Mouse (Mus musculus) heart, embryonic 11.5 days (tissue): Measurements from ENCODE around the gene Ell3. TPM values are rescaled to one million over a fixed set of nuclear protein-coding genes. Genes with fewer than 3 reads are reported as not detected.

Source experiments
- ATAC-seq: fragments of 200-750 bp; cut with Nextera tagmentation; replicated peaks from 2 replicates; pipeline ENCODE4 v1.8.0; 2017; ENCODE audit warnings: moderate library complexity; ENCODE audit not compliant: insufficient number of reproducible peaks, low FRiP score, low TSS enrichment
- H3K27ac ChIP-seq: fragments of 300-500 bp; sonication (generic); 2 replicates; pipeline ENCODE4 v1.5.1; 2014; ENCODE audit warnings: mild to moderate bottlenecking, low read depth, low read length
- H3K27me3 ChIP-seq: fragments of 300-500 bp; sonication (generic); 2 replicates; pipeline ENCODE4 v1.6.1; 2014; ENCODE audit warnings: mild to moderate bottlenecking, low read length, mixed read lengths; ENCODE audit not compliant: control insufficient read depth, insufficient read depth
- H3K36me3 ChIP-seq: fragments of 300-500 bp; sonication (generic); 2 replicates; pipeline ENCODE4 v1.6.1; 2014; ENCODE audit warnings: mild to moderate bottlenecking, low read length, moderate library complexity, mixed read lengths; ENCODE audit not compliant: control insufficient read depth, insufficient read depth
- H3K4me1 ChIP-seq: fragments of 300-500 bp; sonication (generic); 2 replicates; pipeline ENCODE4 v1.6.1; 2014; ENCODE audit warnings: low read length; ENCODE audit not compliant: control insufficient read depth, insufficient read depth
- H3K4me2 ChIP-seq: fragments of 300-500 bp; sonication (generic); 2 replicates; pipeline ENCODE4 v1.6.1; 2014; ENCODE audit warnings: mild to moderate bottlenecking, moderate library complexity
- H3K4me3 ChIP-seq: fragments of 300-500 bp; sonication (generic); 2 replicates; pipeline ENCODE4 v1.5.1; 2014; ENCODE audit warnings: low read depth, low read length
- H3K9ac ChIP-seq: fragments of 300-500 bp; sonication (generic); 2 replicates; pipeline ENCODE4 v1.6.1; 2014; ENCODE audit warnings: mild to moderate bottlenecking, low read depth, low read length, moderate library complexity
- H3K9me3 ChIP-seq: fragments of 300-500 bp; sonication (generic); replicated peaks from 2 replicates; pipeline ENCODE4 v1.6.1; 2016; ENCODE audit warnings: low read length; ENCODE audit not compliant: control insufficient read depth
- WGBS: fragments of 180-500 bp; shearing (Covaris S2); extraction: QIAGEN DNeasy Blood & Tissue Kit; methylation state at CpG from one replicate; pipeline ENCODE4 v1.1.7; 2014; ENCODE audit not compliant: insufficient replicate concordance; 5-methylcytosine and 5-hydroxymethylcytosine counted together
- polyA plus RNA-seq: library from polyadenylated mRNA; unstranded; fragments of >200 nt; fragmentation: Nextera tagmentation; extraction: Ambion mirVana; gene quantifications from 2 replicates; pipeline ENCODE4 v1.2.1, GENCODE M21; 2014

Ell3 gene
- polyA plus RNA-seq, 1 experiment from 2014 or later = 2.4 TPM

DNA sequence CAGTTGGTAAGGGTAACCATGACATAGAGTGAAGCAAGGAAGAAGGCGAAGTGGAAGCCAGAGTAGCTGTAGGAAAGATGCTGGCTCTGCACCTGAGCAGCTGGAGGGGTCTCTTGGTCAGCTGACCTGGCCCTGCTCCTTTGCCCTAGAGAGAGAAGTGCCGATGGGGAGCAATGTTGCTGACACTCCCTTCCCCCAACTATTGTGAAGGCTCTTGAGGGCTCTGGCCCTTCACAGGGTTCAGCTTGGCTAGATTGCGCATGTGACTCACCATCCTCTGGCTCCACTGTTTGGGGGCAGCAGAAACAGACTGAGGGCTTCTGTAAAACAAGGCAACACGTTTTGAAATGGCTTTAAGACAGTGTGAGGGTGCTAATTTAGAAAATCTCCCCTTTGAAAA lies 8.3 kb upstream of the Ell3 start:
- Histone ChIP-seq H3K9ac (no peak overlapping the region), H3K4me1 (peaks cover 23% of the 10 kb centered on the region), H3K27ac (peak overlapping the region; percentile 84; the same call in 1 of the 2 replicates), H3K27me3 (no peaks in the 10 kb centered on the region), H3K36me3 (peaks cover 11% of the 10 kb centered on the region; the same call in 1 of the 2 replicates), H3K9me3 (no peaks in the 10 kb centered on the region), H3K4me3 (no peak overlapping the region), H3K4me2 (no peak overlapping the region)
- no peak for ATAC-seq
- 58% methylated on average over 4 of the region's 4 CpGs for WGBS

- Histone ChIP-seq H3K27ac (peak overlapping the region; percentile 91), H3K36me3 (peaks cover 11% of the 10 kb centered on the region; the same call in 1 of the 2 replicates), H3K4me3 (peak overlapping the region; percentile 100), H3K9ac (peak overlapping the region; percentile 99), H3K9me3 (no peaks in the 10 kb centered on the region), H3K4me2 (peak overlapping the region; percentile 96), H3K4me1 (peaks cover 23% of the 10 kb centered on the region), H3K27me3 (no peaks in the 10 kb centered on the region)
- WGBS = 3% methylated on average over 7 of the region's 7 CpGs
- no peak for ATAC-seq
Measured at GRCm38 (mm10) chr2:121450093-121450492, 6.0 kb upstream of the Ell3 start.

DNA sequence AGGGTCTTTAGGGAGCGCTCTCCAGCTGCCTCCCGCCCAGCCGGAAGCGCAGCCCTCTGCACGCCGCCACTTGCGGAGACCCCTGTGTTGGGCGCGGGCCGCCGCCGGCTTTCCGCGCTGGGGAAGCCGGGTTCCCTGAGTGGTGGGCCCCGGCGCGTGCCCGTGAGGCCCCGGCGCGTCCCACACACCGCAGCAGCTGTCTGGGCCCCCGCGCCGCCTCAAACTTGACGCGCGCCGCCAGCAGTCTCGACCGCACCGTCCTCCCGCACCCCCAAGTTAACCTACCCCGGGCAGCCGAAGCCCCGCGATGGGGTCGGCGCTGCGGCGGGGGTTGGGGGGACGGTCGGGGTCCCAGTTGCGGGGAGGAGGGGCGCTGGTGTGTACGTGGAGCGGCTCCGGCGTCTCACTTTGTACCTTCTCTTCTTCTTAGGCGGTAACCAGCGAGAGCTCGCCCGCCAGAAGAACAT lies 5.5 kb upstream of the Ell3 start:
- Histone ChIP-seq H3K27ac (peak overlapping the region; percentile 91), H3K4me3 (peak overlapping the region; percentile 100), H3K9me3 (no peaks in the 10 kb centered on the region), H3K9ac (peak overlapping the region; percentile 99), H3K27me3 (no peaks in the 10 kb centered on the region), H3K4me1 (peaks cover 23% of the 10 kb centered on the region), H3K4me2 (peak overlapping the region; percentile 96), H3K36me3 (peaks cover 11% of the 10 kb centered on the region; the same call in 1 of the 2 replicates)
- ATAC-seq = peak; percentile 23
- WGBS = under 1% methylated on average over 53 of the region's 54 CpGs

DNA sequence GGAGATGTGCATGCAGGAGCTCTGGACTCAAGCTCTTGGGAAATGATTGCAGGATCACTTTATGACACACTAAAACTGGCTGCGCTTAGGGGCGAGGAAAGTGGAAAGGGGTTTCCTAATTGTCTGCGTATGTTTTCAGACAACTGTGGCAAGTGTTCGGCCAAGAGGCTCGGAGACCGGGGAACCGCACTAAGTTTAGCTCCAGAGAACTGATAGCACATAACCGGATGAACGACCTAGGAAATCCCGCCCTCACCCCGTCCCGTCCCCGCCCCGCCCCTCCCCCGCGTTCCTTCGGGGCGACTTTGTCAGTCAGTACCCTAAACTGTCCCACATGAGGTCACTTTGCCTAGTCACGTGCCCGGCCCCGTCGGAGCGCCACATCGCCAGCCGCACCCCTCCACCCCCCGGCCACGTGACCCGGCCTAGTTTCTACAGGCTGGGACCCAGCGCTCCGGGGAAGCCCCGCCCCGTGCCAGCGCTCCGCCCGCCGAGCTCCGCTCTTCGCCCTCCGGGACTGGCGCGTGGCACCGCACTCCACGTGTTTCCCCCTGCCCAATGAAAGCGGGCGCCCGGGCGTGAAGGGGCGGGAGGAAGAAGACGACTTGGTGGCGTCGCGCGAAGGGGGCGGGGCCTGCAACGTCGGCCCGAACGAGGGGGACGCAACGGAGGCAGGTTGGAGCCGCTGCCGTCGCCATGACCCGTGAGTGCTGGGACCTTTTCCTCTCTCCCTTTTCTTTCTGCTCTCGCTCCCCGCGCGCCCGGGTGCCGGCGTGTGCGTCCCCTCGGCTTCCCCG lies 4.9 kb upstream of the Ell3 start, which contains the start of gene Serf2:
TSS of gene Serf2 (plus strand) at position 457 of the 797 bp plus-strand sequence.
- ATAC-seq = peak; percentile 98
- H3K27me3 ChIP-seq = no peaks in the 10 kb centered on the region
- peaks cover 23% of the 10 kb centered on the region for H3K4me1 ChIP-seq
- H3K9me3 ChIP-seq = no peaks in the 10 kb centered on the region
- peak within 1 kb of the TSS; percentile 99 for H3K9ac ChIP-seq
- H3K4me2 ChIP-seq = peak within 1 kb of the TSS; percentile 96
- peak within 1 kb of the TSS; percentile 100 for H3K4me3 ChIP-seq
- WGBS = under 1% methylated on average over 70 of the region's 74 CpGs
- peaks cover 9% of the 10 kb centered on the region; the same call in 1 of the 2 replicates for H3K36me3 ChIP-seq
- H3K27ac ChIP-seq = peak within 1 kb of the TSS; percentile 91

- Histone ChIP-seq H3K9ac (peak overlapping the region; percentile 64), H3K4me1 (peaks cover 20% of the 10 kb centered on the region), H3K9me3 (no peaks in the 10 kb centered on the region), H3K4me2 (peak overlapping the region; percentile 69), H3K36me3 (peaks cover 4% of the 10 kb centered on the region; the same call in 1 of the 2 replicates), H3K27ac (peak overlapping the region; percentile 91), H3K27me3 (no peaks in the 10 kb centered on the region), H3K4me3 (peak overlapping the region; percentile 100)
- no peak for ATAC-seq
- WGBS = 14% methylated on average over 9 of the region's 9 CpGs
Measured at GRCm38 (mm10) chr2:121448136-121448535, 4.1 kb upstream of the Ell3 start.

DNA sequence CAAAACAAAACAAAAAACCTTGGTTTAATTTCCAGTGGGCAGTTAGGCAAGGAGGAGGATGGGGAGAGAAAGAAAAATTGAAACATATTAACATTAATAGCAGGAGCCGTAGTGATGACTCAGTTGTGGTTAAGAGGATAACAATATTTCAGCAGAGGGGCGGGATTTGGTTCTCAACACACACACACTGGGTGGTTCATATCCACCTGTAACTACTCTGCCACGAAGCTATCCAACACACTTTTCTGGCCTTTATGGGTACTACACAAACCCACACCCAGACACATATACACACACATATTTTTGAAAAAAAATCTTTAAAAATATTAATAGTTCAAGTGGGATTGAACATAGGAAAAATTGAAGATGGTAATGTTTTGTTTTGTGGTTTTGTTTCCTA lies 2.9 kb upstream of the Ell3 start:
- Histone ChIP-seq H3K27me3 (no peaks in the 10 kb centered on the region), H3K4me1 (peaks cover 19% of the 10 kb centered on the region), H3K9ac (no peak overlapping the region), H3K4me3 (no peak overlapping the region), H3K36me3 (peaks cover 3% of the 10 kb centered on the region; the same call in 1 of the 2 replicates), H3K27ac (no peak overlapping the region), H3K9me3 (no peaks in the 10 kb centered on the region), H3K4me2 (no peak overlapping the region)
- 86% methylated on average over 3 of the region's 3 CpGs for WGBS
- ATAC-seq = no peak

DNA sequence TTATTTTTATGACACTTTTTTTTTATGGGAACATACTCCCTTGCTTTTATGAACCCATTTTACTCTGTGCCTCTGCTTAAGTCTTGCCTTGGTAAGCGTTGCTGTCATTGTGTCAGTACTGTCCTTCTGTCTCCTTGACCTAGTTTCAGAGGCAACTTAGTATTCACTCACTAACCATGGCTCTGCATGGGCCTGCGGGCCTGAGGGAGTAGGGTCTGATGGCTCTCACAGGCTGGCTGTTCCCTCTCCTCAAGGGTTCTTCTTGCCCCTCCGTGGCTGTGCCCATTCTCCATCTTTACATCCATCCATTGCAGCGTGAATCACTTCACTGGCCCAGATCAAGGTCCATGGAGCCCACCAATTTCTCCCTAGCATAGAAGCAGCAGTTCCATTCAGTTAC lies 2.4 kb upstream of the Ell3 start:
- H3K4me1 ChIP-seq = peaks cover 18% of the 10 kb centered on the region
- H3K9me3 ChIP-seq = no peaks in the 10 kb centered on the region
- no peak for ATAC-seq
- H3K4me2 ChIP-seq = no peak overlapping the region
- 74% methylated on average over 4 of the region's 4 CpGs for WGBS
- H3K4me3 ChIP-seq = no peak overlapping the region
- no peak overlapping the region for H3K27ac ChIP-seq
- H3K9ac ChIP-seq = no peak overlapping the region
- no peaks in the 10 kb centered on the region for H3K27me3 ChIP-seq
- peaks cover 2% of the 10 kb centered on the region; the same call in 1 of the 2 replicates for H3K36me3 ChIP-seq

DNA sequence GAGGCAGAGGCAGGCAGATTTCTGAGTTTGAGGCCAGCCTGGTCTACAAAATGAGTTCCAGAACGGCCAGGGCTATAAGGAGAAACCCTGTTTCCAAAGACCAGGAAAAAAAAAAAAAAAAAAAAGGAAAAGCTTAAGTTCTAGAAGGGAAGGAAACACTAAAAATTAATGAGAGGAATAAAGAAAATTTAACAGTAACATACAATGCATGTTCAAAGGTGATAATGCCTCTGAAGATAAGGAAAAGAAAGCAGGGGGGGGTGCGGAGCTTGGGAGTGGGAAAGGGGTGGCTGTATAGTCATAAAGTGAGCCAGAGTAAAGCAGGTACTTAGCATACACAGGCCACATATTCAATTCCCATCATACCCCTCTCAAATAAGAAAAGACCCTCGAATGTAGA lies 1.0 kb upstream of the Ell3 start:
- Histone ChIP-seq H3K4me1 (peaks cover 11% of the 10 kb centered on the region), H3K27me3 (no peaks in the 10 kb centered on the region), H3K4me3 (no peak overlapping the region), H3K9ac (no peak overlapping the region), H3K36me3 (no peaks in the 10 kb centered on the region), H3K27ac (no peak overlapping the region), H3K9me3 (no peaks in the 10 kb centered on the region), H3K4me2 (no peak overlapping the region)
- ATAC-seq = no peak
- 73% methylated on average over 3 of the region's 3 CpGs for WGBS
